Mouse (Mus musculus): ENCODE results near the gene Dpp9.

DNA sequence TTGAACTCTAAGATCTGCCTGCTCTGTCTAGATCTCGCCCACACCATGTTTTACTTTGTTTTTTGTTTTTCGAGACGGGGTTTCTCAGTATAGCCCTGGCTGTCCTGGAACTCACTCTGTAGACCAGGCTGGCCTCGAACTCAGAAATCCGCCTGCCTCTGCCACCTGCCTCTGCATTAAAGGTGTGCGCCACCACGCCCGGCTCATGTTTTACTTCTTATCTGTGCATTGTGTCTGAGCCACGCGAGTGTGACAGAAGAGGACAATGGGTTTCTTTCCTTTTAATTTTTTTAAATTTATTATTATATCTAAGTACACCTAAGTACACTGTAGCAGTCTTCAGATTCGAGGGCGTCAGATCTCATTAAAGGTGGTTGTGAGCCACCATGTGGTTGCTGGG is 546 bp upstream of the Dpp9 start:
- TF ChIP-seq CTCF (IDR thresholded peaks at IDR 0.05) (no peak), POLR2A (IDR thresholded peaks at IDR 0.05; ENCODE audit: insufficient read depth, low read depth, low read length) (no peak), EP300 (IDR thresholded peaks at IDR 0.05; ENCODE audit: insufficient read depth, low read depth, low read length) (no peak)

Measured in heart, adult 2 months (tissue).